Mouse (Mus musculus) lung, embryonic 16.5 days (tissue): ENCODE results near the gene H2-Q1. TPM values are rescaled to one million over a fixed set of nuclear protein-coding genes. Genes with fewer than 3 reads are reported as not detected.
"Not testable (repeated sequence)": the region's sequence is repeated elsewhere in the genome, so short reads cannot be mapped to it uniquely, and the experiment has no call there.

Experiments used
- ATAC-seq: fragments of 200-750 bp; cut with Nextera tagmentation; 2 replicates; pipeline ENCODE4 v1.8.0; 2017; ENCODE audit warnings: low read depth, mild to moderate bottlenecking, moderate library complexity
- H3K27ac ChIP-seq: fragments of 300-500 bp; sonication (generic); 2 replicates; pipeline ENCODE4 v1.5.1; 2014; ENCODE audit warnings: mild to moderate bottlenecking, control low read depth, low read length
- H3K27me3 ChIP-seq: fragments of 300-500 bp; sonication (generic); 2 replicates; pipeline ENCODE4 v1.6.1; 2014; ENCODE audit warnings: low read depth, low read length, mixed read lengths; ENCODE audit not compliant: control insufficient read depth, insufficient read depth
- H3K36me3 ChIP-seq: fragments of 300-500 bp; sonication (generic); 2 replicates; pipeline ENCODE4 v1.6.1; 2014; ENCODE audit warnings: low read length; ENCODE audit not compliant: control insufficient read depth, insufficient read depth
- H3K4me1 ChIP-seq: fragments of 300-500 bp; sonication (generic); replicated peaks from 2 replicates; pipeline ENCODE4 v1.6.1; 2014; ENCODE audit warnings: low read length, mixed read lengths; ENCODE audit not compliant: control insufficient read depth, insufficient read depth
- H3K4me2 ChIP-seq: fragments of 300-500 bp; sonication (generic); 2 replicates; pipeline ENCODE4 v1.6.1; 2014; ENCODE audit warnings: low read depth, low read length, control low read depth
- H3K4me3 ChIP-seq: fragments of 300-500 bp; sonication (generic); 2 replicates; pipeline ENCODE4 v1.5.1; 2014; ENCODE audit warnings: mild to moderate bottlenecking, low read length, control low read depth
- H3K9ac ChIP-seq: fragments of 300-500 bp; sonication (generic); 2 replicates; pipeline ENCODE4 v1.6.1; 2014; ENCODE audit warnings: low read length, control low read depth
- H3K9me3 ChIP-seq: fragments of 300-500 bp; sonication (generic); 2 replicates; pipeline ENCODE4 v1.6.1; 2016; ENCODE audit warnings: low read length; ENCODE audit not compliant: control insufficient read depth
- WGBS: fragments of 180-500 bp; shearing (Covaris S2); extraction: QIAGEN DNeasy Blood & Tissue Kit; methylation state at CpG from one replicate; pipeline ENCODE4 v1.1.7; 2014; 5-methylcytosine and 5-hydroxymethylcytosine counted together
- polyA plus RNA-seq: library from polyadenylated mRNA; unstranded; fragments of >200 nt; fragmentation: Nextera tagmentation; extraction: Ambion mirVana; gene quantifications from 2 replicates; pipeline ENCODE4 v1.2.1, GENCODE M21; 2015

The H2-Q1 gene
- polyA plus RNA-seq: 0.24 and 0.38 TPM in 2 replicates

DNA sequence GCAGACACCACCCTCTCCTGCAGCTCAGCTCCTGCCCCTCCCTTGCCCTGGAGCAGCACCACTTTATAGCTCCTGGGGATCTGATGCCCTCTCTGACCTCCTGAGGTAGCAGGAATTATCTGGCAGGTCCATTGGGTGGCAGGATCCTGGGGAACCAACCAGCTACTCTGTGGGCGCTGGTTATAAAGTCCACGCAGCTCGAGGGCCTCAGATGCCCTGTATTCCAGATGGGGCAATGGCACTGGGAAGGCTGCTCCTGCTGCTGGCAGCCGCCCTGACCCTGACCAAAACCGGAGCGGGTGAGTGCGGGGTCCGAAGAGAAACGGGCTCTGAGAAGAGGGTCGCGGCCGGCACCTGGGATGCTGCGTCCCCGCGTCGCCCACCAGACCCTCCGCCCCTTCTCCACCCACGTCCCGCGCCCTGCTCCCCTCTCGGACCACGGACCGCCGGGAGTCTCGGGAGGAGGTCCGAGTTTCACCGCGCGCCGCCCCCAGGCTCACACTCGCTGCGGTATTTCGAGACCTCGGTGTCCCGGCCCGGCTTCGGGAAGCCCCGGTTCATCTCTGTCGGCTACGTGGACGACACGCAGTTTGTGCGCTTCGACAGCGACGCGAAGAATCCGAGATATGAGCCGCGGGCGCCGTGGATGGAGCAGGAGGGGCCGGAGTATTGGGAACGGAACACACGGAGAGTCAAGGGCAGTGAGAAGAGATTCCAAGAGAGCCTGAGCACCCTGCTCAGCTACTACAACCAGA, at the start of gene H2-Q1:
Gene H2-Q1 (plus strand): TSS at position 79 of the 755 bp plus-strand sequence.
- ATAC-seq: no peak
- 1% methylated on average over 55 of the region's 55 CpGs for WGBS
- peaks cover 16% of the 10 kb centered on the region for H3K27me3 ChIP-seq
- peak within 1 kb of the TSS; percentile 39; the same call in 1 of the 2 replicates for H3K9ac ChIP-seq
- H3K4me1 ChIP-seq: no peaks in the 10 kb centered on the region
- H3K27ac ChIP-seq: no peak within 1 kb of the TSS
- peak within 1 kb of the TSS; percentile 49 for H3K4me3 ChIP-seq
- H3K9me3 ChIP-seq: no peaks in the 10 kb centered on the region
- peak within 1 kb of the TSS; percentile 73 for H3K4me2 ChIP-seq
- no peaks in the 10 kb centered on the region for H3K36me3 ChIP-seq

DNA sequence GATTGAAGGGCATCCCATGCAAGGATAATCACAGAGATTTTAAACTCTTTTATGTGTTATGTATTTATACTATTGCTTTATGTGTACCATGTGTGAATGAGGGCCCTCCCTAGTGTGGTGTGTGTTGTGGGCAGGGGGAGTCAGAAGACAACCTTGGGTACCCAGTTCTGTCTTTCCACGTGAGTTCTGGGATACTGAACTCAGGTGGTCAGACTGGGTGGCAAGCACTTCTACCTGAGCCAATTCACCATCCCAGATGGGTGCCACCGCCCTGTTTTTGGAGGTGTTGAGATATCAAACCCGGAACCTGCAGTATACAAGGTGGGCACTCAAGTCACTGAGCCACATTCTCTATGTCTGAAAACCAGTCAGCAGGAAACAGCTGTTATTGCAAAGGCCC, 48.0 kb upstream of the H2-Q1 start:
- Histone ChIP-seq H3K9me3 (no peaks in the 10 kb centered on the region), H3K27ac (no peak overlapping the region), H3K36me3 (no peaks in the 10 kb centered on the region), H3K9ac (no peak overlapping the region), H3K4me3 (no peak overlapping the region), H3K4me1 (no peaks in the 10 kb centered on the region), H3K27me3 (peaks cover 12% of the 10 kb centered on the region), H3K4me2 (no peak overlapping the region)
- no peak for ATAC-seq
- 65% methylated on average over 3 of the region's 3 CpGs for WGBS

DNA sequence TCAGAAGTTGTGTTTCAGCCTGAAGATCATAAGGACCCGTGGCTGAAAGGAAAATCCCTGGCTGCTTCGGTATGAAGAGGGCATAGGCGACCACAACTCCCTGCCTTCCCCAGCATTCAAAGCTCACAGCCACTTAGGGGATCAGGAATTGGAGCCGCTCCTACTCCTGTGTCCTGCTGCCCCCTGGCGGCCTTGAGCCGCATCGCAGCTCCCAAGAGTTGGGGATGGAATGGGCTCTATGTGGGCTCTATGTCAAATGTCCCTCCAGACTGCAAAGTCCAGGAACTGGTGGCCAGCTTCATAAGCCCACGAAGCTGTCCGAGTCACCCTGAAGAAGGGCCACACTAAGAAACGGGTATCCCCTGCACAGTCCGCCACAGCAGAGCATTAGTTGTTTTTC, 45.4 kb upstream of the H2-Q1 start:
- Histone ChIP-seq H3K9ac (no peak overlapping the region), H3K36me3 (no peaks in the 10 kb centered on the region), H3K4me1 (no peaks in the 10 kb centered on the region), H3K4me3 (no peak overlapping the region), H3K9me3 (no peaks in the 10 kb centered on the region), H3K4me2 (no peak overlapping the region), H3K27ac (no peak overlapping the region), H3K27me3 (peaks cover 12% of the 10 kb centered on the region)
- peak; percentile 68; the same call in 1 of the 2 replicates for ATAC-seq
- WGBS: 3% methylated on average over 11 of the region's 11 CpGs

DNA sequence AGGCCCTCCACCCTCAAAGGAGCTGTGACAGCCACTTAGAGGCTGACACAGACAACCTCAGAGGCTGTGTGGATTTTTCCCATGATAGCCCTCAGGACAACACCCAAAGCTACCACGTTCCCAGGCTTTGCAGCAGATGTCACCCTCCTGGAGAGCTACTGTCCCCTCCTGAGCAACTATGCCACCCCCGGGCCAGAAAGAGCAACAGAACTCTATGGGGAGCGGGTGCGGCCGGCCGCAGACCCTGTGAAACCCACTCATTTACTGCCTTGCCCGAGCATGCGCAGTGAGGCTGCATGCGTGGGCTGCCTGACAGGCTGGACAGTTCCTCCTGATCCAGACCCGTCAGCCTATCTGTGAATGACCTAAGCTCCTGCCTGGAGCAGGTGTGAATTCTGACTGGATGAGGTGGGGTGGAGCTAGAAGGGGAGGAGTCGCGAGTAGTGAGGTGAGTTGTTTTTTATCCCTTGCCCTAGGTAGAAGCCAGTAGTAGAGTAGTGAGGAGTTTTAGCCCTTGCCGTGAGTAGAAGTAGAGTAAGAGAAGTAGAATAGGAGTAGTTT, 43.8 kb upstream of the H2-Q1 start:
- Histone ChIP-seq H3K27ac (no peak overlapping the region), H3K9me3 (no peaks in the 10 kb centered on the region), H3K4me3 (no peak overlapping the region), H3K4me2 (no peak overlapping the region), H3K27me3 (peaks cover 12% of the 10 kb centered on the region), H3K36me3 (no peaks in the 10 kb centered on the region), H3K4me1 (no peaks in the 10 kb centered on the region), H3K9ac (no peak overlapping the region)
- ATAC-seq: no peak
- 13% methylated on average over 13 of the region's 13 CpGs for WGBS

DNA sequence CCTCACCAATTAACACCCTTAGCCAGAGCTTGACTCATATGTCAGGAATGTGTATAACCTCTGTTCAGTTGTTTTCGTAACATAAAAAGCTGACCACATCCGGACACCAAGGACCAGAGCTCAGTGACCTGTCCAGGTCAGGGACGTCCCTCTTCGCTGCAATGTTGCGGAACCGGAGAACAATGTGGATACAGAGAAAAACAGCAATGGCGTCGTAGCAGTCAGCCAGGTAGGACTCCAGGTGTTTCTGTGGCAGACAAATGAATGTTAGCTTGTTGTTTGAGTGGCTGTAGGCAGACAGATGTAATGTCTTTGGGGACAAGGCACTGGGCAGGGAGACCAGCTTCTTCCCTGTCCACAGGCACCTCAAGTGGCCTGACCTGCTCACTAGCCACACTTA, 42.2 kb upstream of the H2-Q1 start:
- 77% methylated on average over 8 of the region's 8 CpGs for WGBS

DNA sequence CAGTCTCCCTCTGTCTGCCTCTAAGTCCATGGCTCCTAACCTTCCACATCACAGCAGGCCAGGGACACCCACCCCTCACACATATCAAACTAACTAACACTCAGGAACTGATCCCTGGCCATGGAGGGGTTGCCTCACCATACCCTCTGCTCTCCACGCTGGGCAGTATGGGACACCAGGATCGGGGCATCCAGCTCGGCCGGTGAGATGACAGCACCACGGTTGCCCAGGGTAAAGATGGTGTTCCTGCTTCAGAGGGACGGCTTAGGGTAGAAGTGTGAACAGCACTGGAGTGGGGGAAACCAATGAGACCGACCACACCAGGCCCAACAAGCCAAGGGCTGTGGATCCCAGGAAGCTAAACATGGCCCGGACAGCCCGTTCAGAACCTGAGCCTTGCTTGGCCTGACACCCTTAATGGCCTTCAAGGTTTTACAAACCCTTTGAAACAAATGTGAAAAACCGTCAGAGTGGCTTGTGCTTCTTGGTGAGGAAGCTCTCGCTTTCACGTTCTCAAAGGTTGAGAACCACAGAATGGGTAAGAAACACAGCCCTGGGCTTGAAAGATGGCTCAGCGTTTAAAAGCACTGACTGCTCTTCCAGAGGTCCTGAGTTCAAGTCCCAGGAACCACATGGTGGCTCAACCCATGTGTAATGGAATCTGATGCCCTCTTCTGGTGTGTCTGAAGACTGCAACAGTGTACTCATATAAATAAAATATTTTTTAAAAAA, 41.1 kb upstream of the H2-Q1 start:
- ATAC-seq: no peak
- Histone ChIP-seq H3K36me3 (no peaks in the 10 kb centered on the region), H3K4me3 (no peak overlapping the region), H3K9ac (no peak overlapping the region), H3K9me3 (no peaks in the 10 kb centered on the region), H3K4me2 (no peak overlapping the region), H3K4me1 (no peaks in the 10 kb centered on the region), H3K27me3 (peaks cover 12% of the 10 kb centered on the region), H3K27ac (no peak overlapping the region)
- 78% methylated on average over 13 of the region's 13 CpGs for WGBS

More for the DNA sequence above, 42.2 kb upstream of the H2-Q1 start:
- ATAC-seq: no peak
- Histone ChIP-seq H3K27me3 (peaks cover 12% of the 10 kb centered on the region), H3K4me1 (no peaks in the 10 kb centered on the region), H3K4me3 (no peak overlapping the region), H3K27ac (no peak overlapping the region), H3K9ac (no peak overlapping the region), H3K9me3 (no peaks in the 10 kb centered on the region), H3K36me3 (no peaks in the 10 kb centered on the region), H3K4me2 (no peak overlapping the region)

DNA sequence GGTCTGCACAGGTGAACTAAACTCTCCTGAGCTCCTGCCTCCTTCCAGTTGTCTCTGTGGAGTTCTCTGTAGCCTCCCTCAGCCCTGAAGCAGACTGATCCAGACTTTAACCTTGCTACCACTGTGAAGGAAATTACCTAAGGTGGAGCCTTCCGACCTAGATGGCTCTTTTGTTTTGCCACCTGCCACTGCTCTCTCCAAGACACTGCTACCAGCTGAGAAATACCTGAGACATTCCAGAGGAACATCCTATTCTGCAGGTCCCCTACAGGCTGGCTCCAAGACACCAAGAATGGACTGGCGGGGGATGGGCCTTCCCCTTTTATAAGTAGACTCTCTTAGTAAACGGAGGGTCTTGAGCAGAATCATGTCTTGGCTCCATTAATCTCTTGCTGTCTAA, 39.9 kb upstream of the H2-Q1 start:
- Histone ChIP-seq H3K4me1 (no peaks in the 10 kb centered on the region), H3K36me3 (no peaks in the 10 kb centered on the region), H3K9me3 (no peaks in the 10 kb centered on the region), H3K27me3 (peaks cover 12% of the 10 kb centered on the region), H3K4me3 (no peak overlapping the region), H3K9ac (no peak overlapping the region), H3K4me2 (no peak overlapping the region), H3K27ac (no peak overlapping the region)
- no peak for ATAC-seq
- 55% methylated on average over 3 of the region's 3 CpGs for WGBS

DNA sequence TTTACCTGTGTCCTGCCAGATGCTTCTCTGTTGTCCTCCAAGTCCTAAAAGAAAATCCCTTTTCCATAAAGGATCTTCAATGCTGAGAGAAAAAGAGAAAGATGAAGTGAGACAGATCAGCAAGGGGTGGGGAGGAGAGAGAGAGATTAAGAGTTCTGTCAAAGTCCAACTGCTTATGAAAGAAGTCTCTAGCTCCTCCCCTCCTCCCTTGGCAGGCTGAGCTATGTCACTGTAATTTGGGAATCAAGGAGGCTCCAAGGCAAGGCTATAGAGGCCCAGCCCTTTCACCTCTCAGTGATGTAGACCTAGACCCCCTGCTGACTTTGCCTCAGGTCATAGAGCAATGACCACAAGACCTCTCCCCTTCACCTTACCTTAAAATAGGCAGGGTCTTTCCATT, 34.8 kb upstream of the H2-Q1 start:
- Histone ChIP-seq H3K27ac (no peak overlapping the region), H3K4me1 (no peaks in the 10 kb centered on the region)
- no peak for ATAC-seq

DNA sequence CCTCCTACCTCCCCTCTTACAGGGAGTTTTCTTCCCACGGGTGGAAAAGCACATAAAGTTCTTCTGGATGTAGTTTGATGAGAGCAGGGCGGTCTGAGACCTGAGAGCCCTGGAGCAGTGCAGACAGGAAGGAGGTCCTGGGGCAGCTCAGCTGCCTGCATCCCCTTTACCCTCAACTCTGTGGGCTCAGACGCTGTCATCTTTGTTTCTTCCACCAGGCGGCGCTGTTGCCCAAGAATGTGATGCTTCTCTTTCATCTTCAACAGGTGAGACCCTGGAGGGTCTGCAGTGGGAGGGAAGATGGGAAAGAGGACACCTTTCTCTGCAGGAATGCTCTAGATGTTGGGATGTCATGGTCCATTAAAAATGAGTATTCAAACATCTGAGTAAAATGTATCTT, 24.4 kb upstream of the H2-Q1 start:
- not testable (repeated sequence) for H3K27ac ChIP-seq, H3K9ac ChIP-seq, H3K4me2 ChIP-seq, H3K36me3 ChIP-seq, H3K4me3 ChIP-seq, H3K27me3 ChIP-seq, H3K4me1 ChIP-seq, H3K9me3 ChIP-seq, ATAC-seq
- WGBS: 2% methylated on average over 5 of the region's 5 CpGs

More for the DNA sequence above, 34.8 kb upstream of the H2-Q1 start:
- Histone ChIP-seq H3K36me3 (no peaks in the 10 kb centered on the region), H3K4me3 (no peak overlapping the region), H3K9ac (no peak overlapping the region), H3K9me3 (no peaks in the 10 kb centered on the region), H3K4me2 (no peak overlapping the region), H3K27me3 (no peaks in the 10 kb centered on the region)
